Mouse (Mus musculus) heart, postnatal 0 days (tissue): ENCODE measurements at regions not wholly inside any gene's neighbourhood (a gene's known extent, or its start where the extent isn't known, plus 50 kb on each side); places are given as distances from the start of the nearest gene placed in this dataset.

ENCODE experiments used
- ATAC-seq: fragments of 200-750 bp; cut with Nextera tagmentation; 2 replicates; pipeline ENCODE4 v1.8.0; 2017; ENCODE audit warnings: low read depth, moderate number of reproducible peaks, moderate library complexity; ENCODE audit not compliant: insufficient read depth
- DNase-seq: peaks from one replicate; pipeline ENCODE4 v3.0.0-alpha.2; 2016; ENCODE audit warnings: low spot score
- H3K27ac ChIP-seq: fragments of 300-500 bp; sonication (generic); 2 replicates; pipeline ENCODE4 v1.5.1; 2014; ENCODE audit warnings: low read depth, mild to moderate bottlenecking
- H3K27me3 ChIP-seq: fragments of 300-500 bp; sonication (generic); 2 replicates; pipeline ENCODE4 v1.6.1; 2014; ENCODE audit warnings: low read length, mixed read lengths; ENCODE audit not compliant: control insufficient read depth, insufficient read depth
- H3K36me3 ChIP-seq: fragments of 300-500 bp; sonication (generic); replicated peaks from 2 replicates; pipeline ENCODE4 v1.6.1; 2014; ENCODE audit warnings: low read length, mixed read lengths; ENCODE audit not compliant: control insufficient read depth, insufficient read depth
- H3K4me1 ChIP-seq: fragments of 300-500 bp; sonication (generic); 2 replicates; pipeline ENCODE4 v1.6.1; 2014; ENCODE audit warnings: antibody characterized with exemption; ENCODE audit not compliant: control insufficient read depth, insufficient read depth
- H3K4me2 ChIP-seq: fragments of 300-500 bp; sonication (generic); 2 replicates; pipeline ENCODE4 v1.6.1; 2014; ENCODE audit warnings: low read depth, mild to moderate bottlenecking, low read length, moderate library complexity
- H3K4me3 ChIP-seq: fragments of 300-500 bp; sonication (generic); 2 replicates; pipeline ENCODE4 v1.5.1; 2014; ENCODE audit warnings: low read depth, low read length
- H3K9ac ChIP-seq: fragments of 300-500 bp; sonication (generic); replicated peaks from 2 replicates; pipeline ENCODE4 v1.6.1; 2014; ENCODE audit warnings: low read depth, low read length, mixed read lengths
- H3K9me3 ChIP-seq: fragments of 300-500 bp; sonication (generic); replicated peaks from 2 replicates; pipeline ENCODE4 v1.6.1; 2016; ENCODE audit warnings: low read length; ENCODE audit not compliant: control insufficient read depth
- CTCF ChIP-seq: IDR thresholded peaks from 2 replicates; pipeline ENCODE4 v1.5.1; 2016; ENCODE audit warnings: antibody characterized with exemption, control low read depth, low read depth
- EP300 ChIP-seq: IDR thresholded peaks from 2 replicates; pipeline ENCODE4 v1.6.1; 2016; ENCODE audit warnings: antibody characterized with exemption, low read depth
- WGBS: fragments of 180-500 bp; shearing (Covaris S2); extraction: QIAGEN DNeasy Blood & Tissue Kit; methylation state at CpG from one replicate; pipeline ENCODE4 v1.1.7; 2014; 5-methylcytosine and 5-hydroxymethylcytosine counted together

GRCm38 (mm10) chr14:71230484-71231188 lies 631.0 kb upstream of the Fam160b2 start:
- no peaks in the 10 kb centered on the region for H3K36me3 ChIP-seq
- ATAC-seq (no peak), DNase-seq (no peak)
- no peak overlapping the region for H3K4me3 ChIP-seq
- H3K4me2 ChIP-seq = no peak overlapping the region
- no peaks in the 10 kb centered on the region for H3K4me1 ChIP-seq
- TF ChIP-seq CTCF (no peak), EP300 (no peak)
- no peak overlapping the region for H3K27ac ChIP-seq
- no peaks in the 10 kb centered on the region for H3K9me3 ChIP-seq
- H3K9ac ChIP-seq = no peak overlapping the region
- H3K27me3 ChIP-seq = no peaks in the 10 kb centered on the region
- 73% methylated on average over 7 of the region's 7 CpGs for WGBS

DNA sequence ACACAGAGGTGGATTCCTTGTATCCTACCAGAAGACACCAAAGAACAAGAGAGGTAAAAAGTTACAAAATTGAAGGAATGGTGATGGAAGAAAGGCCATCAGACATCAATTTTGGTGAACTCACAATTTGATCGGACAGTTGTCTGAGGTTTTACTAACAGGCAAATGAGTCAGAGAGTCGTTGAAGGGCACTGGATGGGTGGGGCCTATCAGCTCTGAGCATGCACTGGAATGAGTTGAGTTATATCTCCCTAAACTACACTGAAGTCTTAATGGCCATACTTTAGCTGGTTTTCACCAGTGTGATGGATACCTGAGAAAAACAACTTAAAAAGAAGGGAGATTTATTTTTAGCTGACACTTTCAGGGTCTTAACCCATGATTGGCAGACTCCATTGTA lies 630.3 kb upstream of the Fam160b2 start:
- TF ChIP-seq CTCF (no peak), EP300 (no peak)
- Histone ChIP-seq H3K36me3 (no peaks in the 10 kb centered on the region), H3K4me2 (no peak overlapping the region), H3K27me3 (no peaks in the 10 kb centered on the region), H3K27ac (no peak overlapping the region), H3K9ac (no peak overlapping the region), H3K4me3 (no peak overlapping the region), H3K4me1 (no peaks in the 10 kb centered on the region), H3K9me3 (no peaks in the 10 kb centered on the region)
- DNase-seq = no peak
- ATAC-seq = no peak
- 82% methylated on average over 2 of the region's 2 CpGs for WGBS

DNA sequence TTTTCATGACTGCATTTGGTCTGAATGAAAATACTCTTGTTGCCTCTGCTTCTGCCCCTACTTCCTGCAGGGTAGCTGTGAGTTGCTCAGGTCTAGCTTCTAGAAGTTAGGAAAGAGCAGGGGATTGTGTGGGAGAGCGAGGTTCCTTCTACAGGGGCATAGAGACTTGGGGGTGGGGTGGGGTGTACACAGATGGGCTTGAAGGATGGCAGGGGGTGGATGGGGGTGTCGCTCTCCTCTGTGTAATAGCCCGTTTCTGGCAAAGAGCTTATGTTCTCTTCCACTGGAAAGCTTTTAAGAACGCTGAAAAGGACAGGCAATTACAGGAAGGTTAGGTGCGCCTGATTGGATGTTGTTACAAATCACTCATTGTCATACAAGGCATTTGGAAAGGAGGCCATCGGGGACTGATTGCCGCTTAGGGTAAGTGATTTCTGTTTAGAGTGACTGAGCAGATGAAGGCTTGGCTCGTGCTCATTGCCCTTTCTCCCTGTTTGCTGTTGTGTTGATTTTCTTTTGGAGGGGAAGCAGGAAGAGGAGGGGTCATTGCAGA lies 629.3 kb upstream of the Fam160b2 start:
- Histone ChIP-seq H3K9ac (no peak overlapping the region), H3K9me3 (no peaks in the 10 kb centered on the region), H3K4me1 (no peaks in the 10 kb centered on the region), H3K27me3 (no peaks in the 10 kb centered on the region), H3K4me3 (no peak overlapping the region), H3K36me3 (no peaks in the 10 kb centered on the region), H3K27ac (no peak overlapping the region), H3K4me2 (no peak overlapping the region)
- WGBS = 83% methylated on average over 8 of the region's 8 CpGs
- DNase-seq (no peak), ATAC-seq (no peak)
- TF ChIP-seq CTCF = no peak
- TF ChIP-seq EP300 = no peak

DNA sequence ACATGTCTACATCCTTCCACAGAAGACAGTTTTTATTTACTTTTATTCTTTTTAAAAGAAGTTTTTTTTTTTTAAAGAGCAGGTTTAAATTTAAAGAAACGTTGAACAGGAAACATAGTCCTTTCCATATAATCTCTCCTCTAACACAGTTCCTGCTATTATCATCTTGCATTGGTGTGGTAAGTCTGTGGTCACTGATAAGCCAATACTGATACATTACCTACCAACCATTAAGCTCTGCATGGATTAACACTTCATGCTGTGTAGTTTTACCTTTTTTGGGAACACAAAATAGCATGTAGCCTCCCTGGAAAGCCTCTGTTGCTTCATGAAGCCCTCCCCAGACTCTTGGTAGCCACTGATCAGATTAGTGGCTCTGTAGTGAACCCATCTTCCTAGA lies 617.4 kb upstream of the Fam160b2 start:
- DNase-seq = no peak
- Histone ChIP-seq H3K27me3 (no peaks in the 10 kb centered on the region), H3K27ac (no peak overlapping the region), H3K4me1 (no peaks in the 10 kb centered on the region), H3K36me3 (no peaks in the 10 kb centered on the region), H3K4me2 (no peak overlapping the region), H3K9ac (no peak overlapping the region), H3K4me3 (no peak overlapping the region), H3K9me3 (no peaks in the 10 kb centered on the region)
- TF ChIP-seq EP300 = no peak
- TF ChIP-seq CTCF = no peak
- WGBS = 72% methylated on average over 1 of the region's 1 CpGs
- no peak for ATAC-seq

GRCm38 (mm10) chr14:71211359-71211978 lies 611.8 kb upstream of the Fam160b2 start:
- Histone ChIP-seq H3K36me3 (no peaks in the 10 kb centered on the region), H3K9me3 (no peaks in the 10 kb centered on the region), H3K4me2 (no peak overlapping the region), H3K9ac (no peak overlapping the region), H3K4me3 (no peak overlapping the region), H3K27ac (no peak overlapping the region), H3K27me3 (no peaks in the 10 kb centered on the region), H3K4me1 (no peaks in the 10 kb centered on the region)
- ATAC-seq (no peak), DNase-seq (no peak)
- 82% methylated on average over 3 of the region's 3 CpGs for WGBS
- TF ChIP-seq EP300 (no peak), CTCF (no peak)

GRCm38 (mm10) chr14:71203459-71203858 lies 603.8 kb upstream of the Fam160b2 start:
- ATAC-seq = peak; percentile 77
- 24% methylated on average over 6 of the region's 6 CpGs for WGBS
- no peaks in the 10 kb centered on the region for H3K36me3 ChIP-seq
- peaks cover 21% of the 10 kb centered on the region for H3K4me1 ChIP-seq
- H3K27me3 ChIP-seq = no peaks in the 10 kb centered on the region
- H3K27ac ChIP-seq = peak overlapping the region; percentile 59
- no peak overlapping the region for H3K4me3 ChIP-seq
- peak overlapping the region; percentile 17; the same call in 1 of the 2 replicates for H3K4me2 ChIP-seq
- no peak for TF ChIP-seq EP300
- TF ChIP-seq CTCF = no peak
- no peaks in the 10 kb centered on the region for H3K9me3 ChIP-seq
- H3K9ac ChIP-seq = no peak overlapping the region
- peak; percentile 57 for DNase-seq
